Mouse (Mus musculus) midbrain, embryonic 15.5 days (tissue): ENCODE data around the gene Myo6. TPM values are rescaled to one million over a fixed set of nuclear protein-coding genes. Genes with fewer than 3 reads are reported as not detected.

Experiments used
- polyA plus RNA-seq: library from polyadenylated mRNA; unstranded; fragments of >200 nt; fragmentation: Nextera tagmentation; extraction: Ambion mirVana; gene quantifications from 2 replicates; pipeline ENCODE4 v1.2.1, GENCODE M21; 2015

The Myo6 gene
- polyA plus RNA-seq, 1 experiment from 2014 or later: 18.1 TPM

Other genes starting within 250 kb of the Myo6 start
- gene Filip1, start 152.2 kb upstream of the Myo6 start, polyA plus RNA-seq: 3.2 and 3.6 TPM in 2 replicates
- gene Senp6, start 98.1 kb upstream of the Myo6 start, polyA plus RNA-seq: 54.7 and 55.0 TPM in 2 replicates